Mouse (Mus musculus) monocyte, adult 5-6 weeks (primary cell): ENCODE measurements around the gene Arl4c. TPM values are rescaled to one million over a fixed set of nuclear protein-coding genes. Genes with fewer than 3 reads are reported as not detected.
A peak's percentile ranks its signal among the peaks of the same experiment; 100 is the strongest.

Experiments
- ATAC-seq: fragments of 153-309, 156-312 bp; replicated peaks from 2 replicates; pipeline ENCODE4 v1.8.0; 2017; ENCODE audit warnings: mild to moderate bottlenecking; ENCODE audit not compliant: low TSS enrichment, insufficient number of reproducible peaks, severe bottlenecking, poor library complexity, low FRiP score
- total RNA-seq: library from RNA; stranded (forward); fragments of 200-1000, 200-491, 200-594 nt; gene quantifications from 3 replicates; pipeline ENCODE4 v1.2.3, GENCODE M21; 2017

Arl4c gene
- total RNA-seq, 1 experiment from 2014 or later: 176 TPM

DNA sequence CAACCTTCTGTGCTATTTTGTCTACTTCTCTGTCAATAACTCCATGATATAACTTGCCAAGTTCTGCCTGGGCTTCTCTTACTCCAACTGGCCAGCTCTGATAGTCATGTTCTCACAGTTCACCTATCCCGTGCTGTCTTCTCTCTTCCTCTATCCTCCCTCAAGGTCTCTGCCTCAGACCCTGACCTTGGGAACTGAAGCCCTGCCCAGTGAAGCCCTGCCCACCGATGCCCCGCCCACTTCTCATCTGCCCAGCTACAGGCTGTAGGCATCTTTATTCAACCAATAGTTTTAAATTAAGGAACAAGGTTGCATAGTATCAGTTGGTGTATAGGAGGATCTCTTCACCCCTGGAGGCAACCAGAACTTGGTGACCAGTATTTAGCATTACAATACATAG is 37.4 kb downstream of the Arl4c start:
- ATAC-seq: peak; percentile 62

DNA sequence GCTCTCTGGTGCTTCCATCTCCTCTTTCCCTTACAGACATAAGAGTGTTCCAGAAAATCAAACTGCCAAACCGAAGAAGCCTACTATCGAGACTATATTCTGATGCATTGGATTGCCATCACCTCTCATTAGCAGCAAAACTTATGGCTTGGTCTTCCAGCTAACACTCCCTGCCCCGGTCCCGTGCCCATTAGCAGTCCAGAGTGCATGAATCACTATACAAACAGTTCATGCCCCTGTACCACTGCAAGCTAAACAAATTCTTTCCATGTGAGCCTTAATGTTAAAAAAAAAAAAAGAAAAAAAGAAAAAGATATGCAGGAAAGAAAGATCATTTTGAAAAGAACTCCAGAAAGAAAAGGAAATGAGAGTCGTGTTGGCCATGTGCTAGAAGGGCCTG is 39.3 kb downstream of the Arl4c start:
- ATAC-seq: no peak

DNA sequence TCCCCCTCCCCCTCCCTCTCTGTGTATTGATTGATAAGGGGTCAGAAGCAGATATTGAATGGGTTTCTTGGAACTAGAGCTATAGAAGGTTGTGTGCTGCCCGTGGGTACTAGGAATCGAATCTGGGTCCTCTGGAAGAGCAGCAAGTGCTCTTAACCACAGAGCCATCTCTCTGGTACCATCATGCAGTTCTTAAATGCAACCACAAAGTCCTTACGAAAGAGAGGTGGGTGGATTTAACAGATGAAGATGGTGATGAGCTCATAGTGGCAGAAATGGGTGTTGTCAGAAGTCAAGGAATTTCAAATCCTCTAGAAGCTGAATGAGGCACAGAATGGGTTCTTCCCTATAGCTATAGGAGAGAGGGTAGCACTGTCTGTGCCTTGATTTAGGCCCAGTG is 40.8 kb downstream of the Arl4c start:
- peak; percentile 62 for ATAC-seq

DNA sequence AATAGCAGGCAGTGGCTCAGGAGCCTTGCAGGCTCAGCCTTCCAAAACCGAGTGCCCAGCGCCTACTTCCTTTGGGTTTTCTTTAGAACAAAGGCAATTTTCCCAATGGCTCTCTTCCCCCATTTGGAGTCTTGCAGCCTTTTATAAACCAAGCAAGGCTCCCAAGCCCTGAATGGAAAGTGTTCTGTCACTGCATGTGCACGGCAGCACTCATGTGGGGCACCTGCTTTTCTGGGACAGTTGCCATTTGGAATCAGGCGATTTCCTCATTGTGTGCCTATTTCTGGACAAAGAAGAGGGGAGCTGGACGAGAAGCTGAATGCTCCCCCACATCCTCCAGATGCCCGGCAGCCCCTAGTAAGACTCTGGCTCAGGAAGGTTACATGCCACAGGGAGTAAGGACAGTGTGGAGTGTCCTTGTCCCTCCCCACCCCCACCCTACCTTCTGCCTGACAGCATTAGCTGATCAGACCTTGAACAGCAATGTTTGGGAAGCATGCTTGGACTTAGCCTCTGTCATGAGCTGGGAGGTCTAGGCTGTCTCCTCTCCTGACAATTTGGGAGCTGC is 43.6 kb downstream of the Arl4c start:
- no peak for ATAC-seq

DNA sequence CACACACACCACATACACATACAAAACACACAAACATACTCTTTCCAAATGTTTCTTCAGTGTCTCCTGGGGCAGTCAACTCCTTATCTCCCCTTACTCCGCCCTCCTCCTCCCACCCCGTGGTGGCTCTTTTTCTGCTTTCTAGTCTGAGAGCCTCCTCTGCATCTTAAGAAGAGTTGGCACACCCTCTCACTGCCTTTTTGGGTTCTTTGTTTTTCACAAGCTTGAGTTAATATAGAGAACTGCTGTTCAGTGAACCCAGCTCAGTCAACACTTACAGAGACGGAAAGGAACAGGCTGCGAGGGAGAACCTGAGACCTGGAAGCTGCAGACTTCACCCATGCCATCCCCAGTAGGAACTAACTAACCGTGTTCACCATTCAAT is 45.9 kb downstream of the Arl4c start:
- no peak for ATAC-seq

DNA sequence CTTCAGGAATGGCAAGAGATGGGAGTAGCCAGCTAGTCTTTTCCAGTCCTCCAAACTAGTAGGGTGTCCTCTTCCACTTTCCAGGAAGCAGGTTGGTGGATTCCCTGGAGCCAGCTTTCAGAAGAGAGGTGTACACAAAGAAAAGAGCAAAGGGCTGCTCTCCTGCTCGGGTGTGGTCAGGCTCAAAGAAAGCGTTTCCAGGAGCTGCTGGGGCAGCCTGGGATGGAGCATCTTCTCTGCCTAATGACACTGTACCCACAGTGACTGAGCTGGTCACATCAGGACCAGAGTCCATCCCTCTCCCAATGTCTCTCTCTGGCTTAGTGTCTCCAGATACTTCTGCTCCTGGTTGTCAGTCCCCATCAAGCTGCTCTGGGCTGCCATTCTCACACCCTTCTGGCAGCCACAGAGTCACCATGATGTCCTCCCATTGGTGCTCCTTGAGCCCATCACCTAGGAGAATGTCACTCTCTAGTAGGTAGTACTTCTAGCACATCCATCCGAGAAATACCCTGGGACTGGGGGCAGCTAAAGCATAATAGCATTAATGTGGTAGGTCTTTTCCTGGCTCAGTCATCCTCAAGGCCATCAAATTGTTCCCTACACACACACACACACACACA is 46.4 kb downstream of the Arl4c start:
- ATAC-seq: no peak

DNA sequence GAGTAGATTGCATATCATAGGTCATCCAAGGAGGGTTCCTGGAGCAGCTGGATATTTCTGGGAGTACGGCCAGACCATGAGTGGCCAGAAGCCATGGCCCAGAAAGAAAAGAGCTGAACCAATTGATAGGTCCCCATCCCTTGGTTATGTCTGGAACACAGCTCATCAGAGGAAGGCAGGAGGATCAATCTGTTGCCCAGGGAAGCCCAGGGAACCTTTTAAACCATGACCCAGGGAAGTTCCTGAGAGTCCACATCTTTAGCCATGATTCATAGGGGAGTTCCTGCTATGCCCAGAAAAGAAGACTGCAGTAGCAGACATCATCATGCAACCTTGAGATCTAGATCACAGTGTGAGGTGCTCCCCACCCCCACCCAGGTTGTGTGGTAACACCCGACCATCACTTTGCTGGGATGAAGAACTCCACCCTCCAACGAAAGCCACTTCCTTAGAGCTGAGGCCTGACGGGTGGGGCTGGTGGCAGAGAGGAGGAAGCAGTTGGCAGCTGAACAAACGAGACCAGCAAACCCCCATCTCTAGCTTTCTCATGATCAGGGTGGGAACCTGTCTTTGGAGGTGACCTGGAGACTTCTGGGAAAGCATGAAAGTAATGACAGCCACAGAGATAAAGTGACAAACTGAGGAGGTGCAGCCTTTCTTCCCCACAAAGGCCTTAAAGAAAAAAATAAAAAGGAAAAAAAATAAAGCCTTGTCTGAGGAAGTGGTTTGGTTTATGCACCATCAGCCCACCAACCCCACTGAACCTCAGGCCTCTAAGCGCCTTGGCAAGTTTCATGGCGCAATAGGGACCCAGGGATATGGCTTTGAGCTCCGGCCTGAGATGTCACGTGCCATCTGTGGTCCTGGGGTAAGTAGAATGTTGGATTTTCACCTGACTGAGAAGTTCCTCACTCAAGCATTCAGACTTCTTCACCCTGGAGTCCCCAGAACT is 47.2 kb downstream of the Arl4c start:
- ATAC-seq: peak; percentile 83

DNA sequence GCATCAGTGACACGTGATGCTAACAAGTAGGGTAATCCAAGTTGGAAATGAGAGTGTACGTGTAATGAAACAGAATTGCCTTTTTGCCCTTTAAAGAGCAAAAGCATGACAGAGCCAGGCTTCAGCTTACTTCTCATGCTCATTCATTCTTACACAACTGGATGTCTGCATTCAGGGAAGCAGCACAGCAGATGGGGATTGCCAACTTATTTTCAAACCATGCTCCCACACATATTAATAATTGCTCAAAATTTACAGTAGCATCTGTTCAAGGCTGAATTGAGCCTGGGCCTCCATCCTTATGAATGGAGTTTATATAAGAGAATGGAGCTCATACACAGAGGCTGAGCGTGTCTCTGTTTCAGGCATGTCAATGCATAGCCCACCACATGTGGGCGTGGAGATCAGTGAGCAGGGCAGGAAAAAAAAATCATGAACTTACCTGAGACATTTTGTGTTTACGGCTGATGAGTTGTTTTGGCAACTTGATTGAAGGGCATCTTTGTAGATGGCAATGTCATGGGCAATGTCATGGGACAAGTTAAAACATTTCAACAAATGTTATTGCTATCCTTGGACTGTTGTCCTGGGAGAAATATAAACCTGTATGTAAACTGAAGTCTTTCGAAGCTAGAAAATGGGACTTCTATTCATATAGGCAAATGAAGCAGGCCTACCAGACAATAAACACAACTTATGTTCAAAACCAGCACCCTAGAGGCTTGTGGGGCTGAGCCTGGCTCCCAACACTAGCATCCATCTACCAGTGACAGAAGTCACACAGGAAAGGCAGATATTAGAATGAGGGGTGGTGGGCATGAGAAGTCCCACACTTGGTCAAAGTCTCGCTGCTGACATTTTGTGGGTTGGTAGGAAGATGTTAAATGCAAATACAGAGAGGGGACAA is 48.2 kb downstream of the Arl4c start:
- ATAC-seq: peak; percentile 24; the same call in 1 of the 2 replicates

DNA sequence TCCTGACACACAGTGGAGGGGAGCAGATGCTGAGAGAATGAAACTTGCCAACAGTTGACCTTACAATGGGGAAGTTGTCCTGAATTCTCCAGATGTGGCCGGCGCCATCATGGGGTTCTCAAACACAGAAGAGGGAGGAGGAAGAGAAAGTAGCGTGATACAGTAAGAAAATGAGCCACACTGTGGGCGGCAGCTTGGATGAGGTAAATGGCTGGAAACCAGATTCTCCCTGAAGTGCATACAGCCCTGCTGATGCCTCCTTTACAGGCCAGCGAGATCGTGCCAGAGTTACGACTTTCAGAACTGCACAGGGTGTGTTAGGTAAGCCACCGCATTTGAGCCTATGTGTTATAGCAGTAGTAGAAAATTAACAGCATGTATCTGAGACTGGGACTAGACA is 49.3 kb downstream of the Arl4c start:
- peak; percentile 53 for ATAC-seq

- ATAC-seq: no peak
Measured at GRCm38 (mm10) chr1:88651668-88652067, 50.4 kb downstream of the Arl4c start.

DNA sequence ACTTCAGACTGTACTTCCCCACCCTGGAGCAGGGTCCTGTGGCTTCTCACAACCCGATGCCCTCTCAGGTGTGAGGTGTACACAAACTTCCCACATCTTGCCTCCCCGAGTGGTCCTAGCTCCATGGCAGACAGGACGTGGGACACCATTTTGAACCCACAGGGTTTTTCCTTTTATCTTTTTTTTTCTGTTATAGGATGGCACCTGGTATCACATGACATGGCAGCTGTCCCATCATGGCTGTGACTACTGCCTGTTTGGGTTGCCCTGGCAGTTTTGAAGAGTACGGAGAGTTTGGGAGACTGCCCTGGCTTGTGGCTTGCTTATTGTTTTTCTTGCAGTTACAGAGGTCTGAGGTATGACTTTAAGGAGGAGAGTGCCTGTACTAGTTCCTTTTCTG is 53.3 kb downstream of the Arl4c start:
- no peak for ATAC-seq

DNA sequence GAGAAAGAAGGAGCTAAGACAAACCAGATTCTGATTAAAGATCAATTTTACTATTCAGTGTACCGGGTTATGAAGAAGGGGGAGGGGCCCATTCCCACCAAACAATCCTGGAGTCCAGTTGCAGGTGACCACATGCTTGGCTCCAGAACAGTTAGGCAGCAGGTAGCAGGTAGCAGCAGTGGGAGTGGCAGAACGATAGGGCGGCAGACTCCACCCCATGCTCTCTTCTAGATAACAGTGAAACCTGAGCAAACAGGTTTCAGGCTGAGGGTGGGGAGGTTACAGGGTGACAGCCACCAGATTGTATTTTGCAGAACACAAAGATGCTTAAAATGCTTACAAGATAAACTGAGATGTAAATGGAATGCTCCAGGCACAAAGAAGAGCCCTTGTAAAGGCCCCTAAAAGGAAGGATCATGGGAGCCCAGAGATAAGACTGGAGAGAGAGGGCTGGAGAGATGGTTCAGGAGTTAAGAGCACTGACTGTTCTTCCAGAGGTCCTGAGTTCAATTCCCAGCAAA is 56.4 kb downstream of the Arl4c start:
- no peak for ATAC-seq

GRCm38 (mm10) chr1:88644417-88644816 is 57.6 kb downstream of the Arl4c start:
- ATAC-seq: no peak

- ATAC-seq: no peak
Measured at GRCm38 (mm10) chr1:88643181-88643823, 58.7 kb downstream of the Arl4c start.

DNA sequence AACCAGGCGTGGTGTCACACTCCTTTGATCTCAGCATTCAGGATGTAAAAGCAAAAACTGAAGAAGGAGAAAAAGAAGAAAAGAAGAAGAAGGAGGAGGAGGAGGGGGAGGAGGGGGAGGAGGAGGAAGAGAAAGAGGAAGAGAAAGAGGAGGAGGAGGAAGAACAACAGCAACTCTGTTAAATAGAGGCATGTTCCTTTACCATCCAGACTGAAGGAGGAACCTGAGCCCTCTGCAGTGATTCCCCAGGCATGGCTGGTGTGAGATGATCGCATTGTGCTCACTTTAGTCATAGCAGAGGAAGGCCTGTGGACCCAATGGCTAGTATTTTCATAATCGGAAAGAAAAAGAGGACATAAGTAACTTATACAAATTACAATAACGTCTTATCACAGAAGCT is 59.3 kb downstream of the Arl4c start:
- ATAC-seq: peak; percentile 62

- ATAC-seq: no peak
Measured at GRCm38 (mm10) chr1:88641678-88642215, 60.3 kb downstream of the Arl4c start.

DNA sequence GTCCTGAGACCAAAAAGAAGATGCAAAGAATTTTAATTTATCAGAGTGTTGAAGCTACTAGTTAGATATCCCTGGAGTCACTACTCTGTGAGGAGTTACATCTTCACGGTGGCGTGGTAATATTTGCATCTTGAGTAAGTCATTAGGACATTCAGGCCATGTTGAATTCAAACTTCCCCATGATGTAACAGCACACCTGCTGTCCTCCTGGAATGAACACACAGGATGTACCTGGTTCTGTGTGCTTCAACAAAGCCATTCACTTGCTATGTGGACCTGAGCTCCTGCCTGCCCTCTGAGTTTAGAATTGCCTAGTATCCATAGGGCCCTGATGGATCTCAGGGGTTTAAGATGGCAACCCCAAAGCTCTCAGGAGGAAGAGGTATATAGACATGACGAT is 60.8 kb downstream of the Arl4c start:
- ATAC-seq: no peak
